Mouse (Mus musculus) MEL (cell line): ENCODE results near the gene Snd1.

Source experiments
- CTCF ChIP-seq, 3 experiments: IDR thresholded peaks in 2 of 3; conservative IDR thresholded peaks in 1 of 3; 2 replicates each; pipeline ENCODE4 v1.5.1; 2011 to 2012; ENCODE audit warnings: low read length in 3 of 3, low read depth in 2 of 3, mild to moderate bottlenecking in 2 of 3, improper control_type of control experiment in 1 of 3, inconsistent platforms in 1 of 3, mixed read lengths in 1 of 3, moderate library complexity in 1 of 3; ENCODE audit not compliant: control insufficient read depth in 1 of 3, insufficient read depth in 1 of 3, poor library complexity in 1 of 3, severe bottlenecking in 1 of 3
- ELF1 ChIP-seq: IDR thresholded peaks from 2 replicates; pipeline ENCODE4 v1.6.1; 2014; ENCODE audit warnings: low read depth, mild to moderate bottlenecking, inconsistent platforms, low read length, improper control_type of control experiment, moderate library complexity
- EP300 ChIP-seq, 2 experiments: IDR thresholded peaks; 2 replicates each; pipeline ENCODE4 v1.6.1; 2011; ENCODE audit warnings: improper control_type of control experiment in 2 of 2, low read length in 2 of 2, low read depth in 1 of 2, mild to moderate bottlenecking in 1 of 2
- MAFK ChIP-seq: IDR thresholded peaks from 2 replicates; pipeline ENCODE4 v1.6.1; 2011; ENCODE audit warnings: low read depth, mild to moderate bottlenecking, low read length, improper control_type of control experiment, borderline replicate concordance
- MEF2A ChIP-seq: IDR thresholded peaks from 2 replicates; pipeline ENCODE4 v1.6.1; 2014; ENCODE audit warnings: low read depth, mild to moderate bottlenecking, inconsistent platforms, low read length, improper control_type of control experiment; ENCODE audit not compliant: poor library complexity, insufficient replicate concordance, severe bottlenecking; ENCODE audit errors: extremely low read depth
- POLR2A ChIP-seq, 2 experiments: IDR thresholded peaks; 2 replicates each; pipeline ENCODE4 v1.6.1; 2011 to 2012; ENCODE audit warnings: low read length in 2 of 2, mild to moderate bottlenecking in 2 of 2, control low read depth in 1 of 2, improper control_type of control experiment in 1 of 2, low read depth in 1 of 2, moderate library complexity in 1 of 2; ENCODE audit not compliant: control insufficient read depth in 1 of 2, insufficient read depth in 1 of 2, poor library complexity in 1 of 2
- SIN3A ChIP-seq: IDR thresholded peaks from 2 replicates; pipeline ENCODE4 v1.6.1; 2012; ENCODE audit warnings: low read length, improper control_type of control experiment, inconsistent platforms

DNA sequence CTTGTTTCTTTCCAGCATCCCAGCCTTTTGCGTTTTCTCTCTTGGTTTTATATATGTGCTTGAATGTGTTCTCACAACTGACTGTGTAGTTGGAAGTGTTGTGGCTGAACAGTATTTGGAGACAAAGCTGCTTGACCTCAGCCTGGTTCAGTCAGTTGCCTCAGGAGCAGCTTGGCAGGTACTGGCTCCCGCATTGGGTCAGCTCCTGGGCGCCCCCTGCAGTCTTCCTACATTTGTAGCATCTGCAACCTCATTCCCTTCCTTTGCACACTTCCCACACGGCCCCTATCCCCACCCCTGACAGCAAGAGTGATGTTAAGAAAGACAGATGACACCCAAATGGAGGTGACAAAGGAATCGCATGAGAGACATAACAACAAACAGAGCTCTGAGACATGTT lies 14.4 kb upstream of the Snd1 start:
- TF ChIP-seq MEF2A (no peak), MAFK (no peak), CTCF (IDR thresholded peaks at IDR 0.05 in 2 of 3, conservative IDR thresholded peaks at IDR 0.05 in 1 of 3; ENCODE audit: control insufficient read depth in 1 of 3, insufficient read depth in 1 of 3, low read depth in 2 of 3, low read length in 3 of 3, poor library complexity in 1 of 3, severe bottlenecking in 1 of 3) (peak; percentile 46 to 71 (median 55)), EP300 (IDR thresholded peaks at IDR 0.05; ENCODE audit: low read depth in 1 of 2, low read length in 2 of 2) (no peak), ELF1 (no peak), POLR2A (IDR thresholded peaks at IDR 0.05; ENCODE audit: control insufficient read depth in 1 of 2, insufficient read depth in 1 of 2, low read depth in 1 of 2, low read length in 2 of 2, poor library complexity in 1 of 2) (no peak), SIN3A (no peak)
